Comparison of ENCODE assay signal across 9 mouse cellular contexts in genomic region chr4:129500607-129501566, GRCm38 (mm10). TPM values are rescaled to one million over a fixed set of nuclear protein-coding genes. Genes with fewer than 3 reads are reported as not detected.
DNase-seq lines count a peak whose midpoint lies in the region.
"Had no signal": no experiment of that assay in that cellular context is flagged by ENCODE, and none has a peak within 500 bp of the region (broad histone marks: within the 10 kb centered on the region; RNA-seq: fewer than 3 reads in every experiment).

No protein-coding gene starts in this region.

- WGBS in hindbrain, embryonic 10.5 days, result 2% methylated on average over 49 of the region's 49 CpGs

- peak; percentile 77 for DNase-seq in MN1 (ENCODE audit: low spot score)
- peak; percentile 38 for DNase-seq in cerebellum, adult 9-10 months
- peak; percentile 82 for DNase-seq in forelimb bud, embryonic 11.5 days (ENCODE audit: low read depth, low spot score)
- DNase-seq in hindbrain, embryonic 10.5 days (ENCODE audit: low spot score), result peak; percentile 96
- DNase-seq in layer of hippocampus, postnatal 36 days, result peak; percentile 74 to 77
- peak; percentile 95 for DNase-seq in lung, postnatal 4 days
- peak; percentile 92 for DNase-seq in retina, postnatal 1 day
- peak; percentile 79 for DNase-seq in urinary bladder, adult 2 months (ENCODE audit: low spot score)

- peak overlapping the region; percentile 67 for H3K4me3 ChIP-seq in hindbrain, embryonic 10.5 days

- H3K4me1 ChIP-seq in hindbrain, embryonic 10.5 days (replicated peaks), result peaks cover 54% of the 10 kb centered on the region

- H3K36me3 ChIP-seq in hindbrain, embryonic 10.5 days, result no peaks in the 10 kb centered on the region

- H3K9me3 ChIP-seq in hindbrain, embryonic 10.5 days, result no peaks in the 10 kb centered on the region

- H3K27me3 ChIP-seq in hindbrain, embryonic 10.5 days (ENCODE audit: insufficient read depth, poor library complexity, severe bottlenecking), result no peaks in the 10 kb centered on the region

- H3K27ac ChIP-seq in hindbrain, embryonic 10.5 days, result peak overlapping the region; percentile 87

RNA-seq across cellular contexts. Expression of gene Fam229a, which starts 9.9 kb away (rescaled TPM):
- polyA plus RNA-seq in hindbrain, embryonic 10.5 days (2016; fragmentation: Nextera tagmentation; extraction: Ambion mirVana), result 0.41 TPM in 1 of 2 replicates, not detected in the other
- not detected for total RNA-seq in layer of hippocampus, postnatal 36 days (2021)
- polyA plus RNA-seq in urinary bladder, adult 2 months (2012; rRNA removed), result 0.73 and 0.94 TPM in 2 replicates

RNA-seq across cellular contexts. Expression of gene Tssk3, which starts 10.1 kb away (rescaled TPM):
- not detected in 2 replicates for polyA plus RNA-seq in hindbrain, embryonic 10.5 days (2016; fragmentation: Nextera tagmentation; extraction: Ambion mirVana)
- total RNA-seq in layer of hippocampus, postnatal 36 days (2021), result not detected
- 0.15 TPM in 1 of 2 replicates, not detected in the other for polyA plus RNA-seq in urinary bladder, adult 2 months (2012; rRNA removed)
- polyA plus RNA-seq: large intestine, adult 2 months had no signal

RNA-seq across cellular contexts. Expression of gene Marcksl1, which starts 12.5 kb away (rescaled TPM):
- 1,645 and 2,027 TPM in 2 replicates for polyA plus RNA-seq in hindbrain, embryonic 10.5 days (2016; fragmentation: Nextera tagmentation; extraction: Ambion mirVana)
- total RNA-seq in layer of hippocampus, postnatal 36 days (2021), result 100 to 1,000 TPM; 105 to 115 TPM
- polyA plus RNA-seq in urinary bladder, adult 2 months (2012; rRNA removed), result 151 and 161 TPM in 2 replicates

RNA-seq across cellular contexts. Expression of gene Bsdc1, which starts 39.5 kb away (rescaled TPM):
- 22.2 and 24.8 TPM in 2 replicates for polyA plus RNA-seq in hindbrain, embryonic 10.5 days (2016; fragmentation: Nextera tagmentation; extraction: Ambion mirVana)
- 10 to 100 TPM; 53.4 to 54.5 TPM for total RNA-seq in layer of hippocampus, postnatal 36 days (2021)
- 15.0 and 27.5 TPM in 2 replicates for polyA plus RNA-seq in urinary bladder, adult 2 months (2012; rRNA removed)

RNA-seq across cellular contexts. Expression of gene Hdac1, which starts 41.6 kb away (rescaled TPM):
- polyA plus RNA-seq in hindbrain, embryonic 10.5 days (2016; fragmentation: Nextera tagmentation; extraction: Ambion mirVana), result 241 and 286 TPM in 2 replicates
- 10 to 100 TPM; 45.2 to 55.8 TPM for total RNA-seq in layer of hippocampus, postnatal 36 days (2021)
- 101 and 112 TPM in 2 replicates for polyA plus RNA-seq in urinary bladder, adult 2 months (2012; rRNA removed)

Comparison
In these comparisons a context has a peak if more than half of its experiments do, and no peak if none do; other contexts are left out.
1. Peak in every context shown above with its lines: DNase-seq, H3K4me3 ChIP-seq and H3K27ac ChIP-seq.
2. DNase-seq: peak in every context shown above with its lines; median percentile 96 in hindbrain, embryonic 10.5 days; 95 in lung, postnatal 4 days; 92 in retina, postnatal 1 day; 82 in forelimb bud, embryonic 11.5 days; 79 in urinary bladder, adult 2 months; 77 in MN1; 76 in layer of hippocampus, postnatal 36 days; 38 in cerebellum, adult 9-10 months.
3. RNA of gene Marcksl1, which starts 12.5 kb away (polyA plus RNA-seq): 1,645 to 2,027 TPM in hindbrain, embryonic 10.5 days; 151 to 161 TPM in urinary bladder, adult 2 months; every median in the first group is over 10 times any median in the second.